Mouse (Mus musculus) heart, postnatal 4 days (tissue): Measurements from ENCODE around the gene Pld5. TPM values are rescaled to one million over a fixed set of nuclear protein-coding genes. Genes with fewer than 3 reads are reported as not detected.
A peak's percentile ranks its signal among the peaks of the same experiment; 100 is the strongest.

Experiments
- DNase-seq: peaks from one replicate; pipeline ENCODE4 v3.0.0; 2021
- total RNA-seq, 2 experiments: library from RNA; stranded (reverse); gene quantifications; 2 replicates each; pipeline ENCODE4 v1.2.3; 2021

Gene Pld5
- total RNA-seq, result under 1 TPM; 0.62 to 0.72 TPM

GRCm38 (mm10) chr1:176274667-176275610, at the start of gene Pld5:
Pld5 (minus strand) TSS chr1:176275312.
- peak; percentile 27 for DNase-seq

GRCm38 (mm10) chr1:176315063-176315462, 40.0 kb upstream of the Pld5 start:
- no peak for DNase-seq

GRCm38 (mm10) chr1:176310174-176310573, 35.1 kb upstream of the Pld5 start:
- DNase-seq, result no peak

GRCm38 (mm10) chr1:176289396-176289795, 14.3 kb upstream of the Pld5 start:
- no peak for DNase-seq

GRCm38 (mm10) chr1:176275611-176275980, 484 bp upstream of the Pld5 start:
- DNase-seq, result no peak

GRCm38 (mm10) chr1:176248717-176249030, 26.4 kb downstream of the Pld5 start:
- no peak for DNase-seq

GRCm38 (mm10) chr1:176247885-176248716, 27.0 kb downstream of the Pld5 start:
- peak; percentile 15 for DNase-seq

- DNase-seq, result no peak
Measured at GRCm38 (mm10) chr1:176239199-176239598, 35.9 kb downstream of the Pld5 start.

- DNase-seq, result no peak
Measured at GRCm38 (mm10) chr1:176223794-176224193, 51.3 kb downstream of the Pld5 start.

GRCm38 (mm10) chr1:176223196-176223595, 51.9 kb downstream of the Pld5 start:
- DNase-seq, result peak; percentile 80

- DNase-seq, result no peak
Measured at GRCm38 (mm10) chr1:176218217-176218616, 56.9 kb downstream of the Pld5 start.

GRCm38 (mm10) chr1:176213645-176214221, 61.4 kb downstream of the Pld5 start:
- DNase-seq, result peak; percentile 33

- DNase-seq, result no peak
Measured at GRCm38 (mm10) chr1:176212922-176213644, 62.0 kb downstream of the Pld5 start.

GRCm38 (mm10) chr1:176210803-176211202, 64.3 kb downstream of the Pld5 start:
- DNase-seq, result no peak

GRCm38 (mm10) chr1:176208014-176208413, 67.1 kb downstream of the Pld5 start:
- DNase-seq, result no peak

- DNase-seq, result no peak
Measured at GRCm38 (mm10) chr1:176202360-176202759, 72.8 kb downstream of the Pld5 start.

GRCm38 (mm10) chr1:176197036-176197766, 77.9 kb downstream of the Pld5 start:
- no peak for DNase-seq

- no peak for DNase-seq
Measured at GRCm38 (mm10) chr1:176196341-176196740, 78.8 kb downstream of the Pld5 start.

GRCm38 (mm10) chr1:176194727-176195126, 80.4 kb downstream of the Pld5 start:
- DNase-seq, result no peak

- DNase-seq, result no peak
Measured at GRCm38 (mm10) chr1:176183991-176184390, 91.1 kb downstream of the Pld5 start.

- no peak for DNase-seq
Measured at GRCm38 (mm10) chr1:176174971-176175370, 100.1 kb downstream of the Pld5 start.

GRCm38 (mm10) chr1:176167784-176168183, 107.3 kb downstream of the Pld5 start:
- DNase-seq, result no peak
